Mouse (Mus musculus): Measurements from ENCODE around the gene Anks1. TPM values are rescaled to one million over a fixed set of nuclear protein-coding genes. Genes with fewer than 3 reads are reported as not detected.
"Not testable (repeated sequence)": the region's sequence is repeated elsewhere in the genome, so short reads cannot be mapped to it uniquely, and the experiment has no call there.

The Anks1 gene
- polyA plus RNA-seq, 1 experiment from 2014 or later: 91.5 TPM

GRCm38 (mm10) chr17:27957649-27958048 is 48.5 kb downstream of the Anks1 start:
- Histone ChIP-seq H3K36me3 (no peaks in the 10 kb centered on the region), H3K9me3 (replicated peaks) (no peaks in the 10 kb centered on the region), H3K27ac (no peak overlapping the region), H3K4me1 (peaks cover 10% of the 10 kb centered on the region), H3K9ac (no peak overlapping the region), H3K27me3 (no peaks in the 10 kb centered on the region), H3K4me3 (no peak overlapping the region), H3K4me2 (replicated peaks) (no peak overlapping the region)
- ATAC-seq (ENCODE audit: low FRiP score): no peak
- 97% methylated on average over 9 of the region's 9 CpGs for WGBS

- 83% methylated on average over 21 of the region's 21 CpGs for WGBS
- peak overlapping the region; percentile 18; the same call in 1 of the 2 replicates for H3K27ac ChIP-seq
- H3K36me3 ChIP-seq: no peaks in the 10 kb centered on the region
- H3K4me2 ChIP-seq (replicated peaks): no peak overlapping the region
- H3K27me3 ChIP-seq: no peaks in the 10 kb centered on the region
- H3K4me1 ChIP-seq: peaks cover 8% of the 10 kb centered on the region
- no peak overlapping the region for H3K9ac ChIP-seq
- no peak overlapping the region for H3K4me3 ChIP-seq
- no peak for ATAC-seq (ENCODE audit: low FRiP score)
- no peaks in the 10 kb centered on the region for H3K9me3 ChIP-seq (replicated peaks)
Measured at GRCm38 (mm10) chr17:27960128-27961111, 51.3 kb downstream of the Anks1 start.

- not testable (repeated sequence) for H3K9me3 ChIP-seq (replicated peaks); H3K9ac ChIP-seq; H3K4me3 ChIP-seq; H3K27ac ChIP-seq; H3K27me3 ChIP-seq; H3K4me2 ChIP-seq (replicated peaks); ATAC-seq (ENCODE audit: low FRiP score); H3K36me3 ChIP-seq
- 90% methylated on average over 7 of the region's 7 CpGs for WGBS
- peaks cover 16% of the 10 kb centered on the region for H3K4me1 ChIP-seq
Measured at GRCm38 (mm10) chr17:27963120-27963519, 54.0 kb downstream of the Anks1 start.

- Histone ChIP-seq H3K9me3 (replicated peaks) (no peaks in the 10 kb centered on the region), H3K36me3 (no peaks in the 10 kb centered on the region), H3K4me2 (replicated peaks) (no peak overlapping the region), H3K4me1 (peaks cover 18% of the 10 kb centered on the region), H3K27me3 (no peaks in the 10 kb centered on the region), H3K9ac (no peak overlapping the region), H3K4me3 (no peak overlapping the region), H3K27ac (no peak overlapping the region)
- 68% methylated on average over 4 of the region's 4 CpGs for WGBS
- ATAC-seq (ENCODE audit: low FRiP score): no peak
Measured at GRCm38 (mm10) chr17:27964607-27965006, 55.5 kb downstream of the Anks1 start.

- WGBS: 85% methylated on average over 10 of the region's 10 CpGs
- Histone ChIP-seq H3K4me1 (peaks cover 18% of the 10 kb centered on the region), H3K27me3 (no peaks in the 10 kb centered on the region), H3K27ac (no peak overlapping the region), H3K4me2 (replicated peaks) (no peak overlapping the region), H3K36me3 (no peaks in the 10 kb centered on the region), H3K9ac (no peak overlapping the region), H3K9me3 (replicated peaks) (no peaks in the 10 kb centered on the region), H3K4me3 (no peak overlapping the region)
- ATAC-seq (ENCODE audit: low FRiP score): no peak
Measured at GRCm38 (mm10) chr17:27965292-27965691, 56.2 kb downstream of the Anks1 start.

- Histone ChIP-seq H3K4me1 (peaks cover 18% of the 10 kb centered on the region), H3K9ac (no peak overlapping the region), H3K36me3 (no peaks in the 10 kb centered on the region), H3K4me3 (no peak overlapping the region), H3K27ac (no peak overlapping the region), H3K27me3 (no peaks in the 10 kb centered on the region), H3K4me2 (replicated peaks) (no peak overlapping the region), H3K9me3 (replicated peaks) (no peaks in the 10 kb centered on the region)
- no peak for ATAC-seq (ENCODE audit: low FRiP score)
- 71% methylated on average over 4 of the region's 4 CpGs for WGBS
Measured at GRCm38 (mm10) chr17:27966056-27966455, 57.0 kb downstream of the Anks1 start.

GRCm38 (mm10) chr17:27966508-27967021 is 57.5 kb downstream of the Anks1 start:
- Histone ChIP-seq H3K4me1 (peaks cover 18% of the 10 kb centered on the region), H3K4me3 (no peak overlapping the region), H3K36me3 (no peaks in the 10 kb centered on the region), H3K4me2 (replicated peaks) (no peak overlapping the region), H3K9ac (no peak overlapping the region), H3K27ac (no peak overlapping the region), H3K27me3 (no peaks in the 10 kb centered on the region), H3K9me3 (replicated peaks) (no peaks in the 10 kb centered on the region)
- WGBS: 86% methylated on average over 11 of the region's 11 CpGs
- no peak for ATAC-seq (ENCODE audit: low FRiP score)

GRCm38 (mm10) chr17:27967529-27967928 is 58.4 kb downstream of the Anks1 start:
- Histone ChIP-seq H3K4me2 (replicated peaks) (no peak overlapping the region), H3K4me1 (peaks cover 18% of the 10 kb centered on the region), H3K27me3 (no peaks in the 10 kb centered on the region), H3K4me3 (no peak overlapping the region), H3K27ac (no peak overlapping the region), H3K9me3 (replicated peaks) (no peaks in the 10 kb centered on the region), H3K36me3 (no peaks in the 10 kb centered on the region), H3K9ac (no peak overlapping the region)
- WGBS: 90% methylated on average over 7 of the region's 7 CpGs
- no peak for ATAC-seq (ENCODE audit: low FRiP score)

GRCm38 (mm10) chr17:27968033-27968750 is 59.1 kb downstream of the Anks1 start:
- Histone ChIP-seq H3K36me3 (no peaks in the 10 kb centered on the region), H3K27me3 (no peaks in the 10 kb centered on the region), H3K4me3 (no peak overlapping the region), H3K4me2 (replicated peaks) (no peak overlapping the region), H3K4me1 (peaks cover 18% of the 10 kb centered on the region), H3K27ac (no peak overlapping the region), H3K9me3 (replicated peaks) (no peaks in the 10 kb centered on the region), H3K9ac (no peak overlapping the region)
- 87% methylated on average over 9 of the region's 9 CpGs for WGBS
- ATAC-seq (ENCODE audit: low FRiP score): no peak

- no peak overlapping the region for H3K4me2 ChIP-seq (replicated peaks)
- 93% methylated on average over 5 of the region's 5 CpGs for WGBS
Measured at GRCm38 (mm10) chr17:27968903-27969302, 59.8 kb downstream of the Anks1 start.

GRCm38 (mm10) chr17:27969365-27969764 is 60.3 kb downstream of the Anks1 start:
- Histone ChIP-seq H3K9me3 (replicated peaks) (no peaks in the 10 kb centered on the region), H3K36me3 (no peaks in the 10 kb centered on the region), H3K4me3 (no peak overlapping the region), H3K9ac (no peak overlapping the region), H3K4me2 (replicated peaks) (no peak overlapping the region), H3K4me1 (peaks cover 14% of the 10 kb centered on the region), H3K27ac (no peak overlapping the region), H3K27me3 (no peaks in the 10 kb centered on the region)
- ATAC-seq (ENCODE audit: low FRiP score): no peak
- 83% methylated on average over 8 of the region's 8 CpGs for WGBS

More at GRCm38 (mm10) chr17:27968903-27969302, 59.8 kb downstream of the Anks1 start:
- H3K9ac ChIP-seq: no peak overlapping the region
- no peak overlapping the region for H3K27ac ChIP-seq
- peaks cover 18% of the 10 kb centered on the region for H3K4me1 ChIP-seq
- ATAC-seq (ENCODE audit: low FRiP score): no peak
- no peak overlapping the region for H3K4me3 ChIP-seq
- no peaks in the 10 kb centered on the region for H3K36me3 ChIP-seq
- no peaks in the 10 kb centered on the region for H3K27me3 ChIP-seq
- no peaks in the 10 kb centered on the region for H3K9me3 ChIP-seq (replicated peaks)

GRCm38 (mm10) chr17:27969896-27970295 is 60.8 kb downstream of the Anks1 start:
- Histone ChIP-seq H3K27ac (no peak overlapping the region), H3K4me2 (replicated peaks) (no peak overlapping the region), H3K4me3 (no peak overlapping the region), H3K9ac (no peak overlapping the region), H3K4me1 (peaks cover 13% of the 10 kb centered on the region; the same call in 1 of the 2 replicates), H3K9me3 (replicated peaks) (no peaks in the 10 kb centered on the region), H3K36me3 (peaks cover 2% of the 10 kb centered on the region; the same call in 1 of the 2 replicates), H3K27me3 (no peaks in the 10 kb centered on the region)
- WGBS: 71% methylated on average over 5 of the region's 5 CpGs
- no peak for ATAC-seq (ENCODE audit: low FRiP score)

Data from hindbrain, embryonic 12.5 days (tissue).